Mouse (Mus musculus) c-Kit-positive CD71-negative TER-119-negative erythroid progenitor cells, embryonic 14.5 days (primary cell): ENCODE data around the gene Trim43c.
"Not testable (repeated sequence)": the region's sequence is repeated elsewhere in the genome, so short reads cannot be mapped to it uniquely, and the experiment has no call there.

Experiments used
- DNase-seq: peaks from one replicate; pipeline ENCODE4 v3.0.0-alpha.2; 2013; ENCODE audit warnings: low read depth

Gene Trim43c

DNA sequence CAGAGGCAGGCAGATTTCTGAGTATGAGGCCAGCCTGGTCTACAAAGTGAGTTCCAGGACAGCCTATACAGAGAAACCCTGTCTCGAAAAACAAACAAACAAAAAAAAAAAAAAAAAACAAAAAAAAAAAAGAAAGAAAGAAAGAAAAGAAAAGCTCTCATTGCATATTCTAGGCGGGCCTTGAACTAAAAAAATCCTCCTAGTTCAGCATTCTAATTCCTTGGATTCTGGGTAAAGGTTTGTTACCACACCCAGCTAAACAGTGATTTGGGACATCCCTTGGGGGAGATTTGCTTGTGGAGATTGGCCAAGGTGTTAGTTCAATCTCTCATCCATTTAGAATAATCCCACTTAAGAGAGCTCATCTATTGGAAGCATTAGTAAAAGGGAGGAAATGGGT is at the start of gene Trim43c:
Trim43c (plus strand) TSS at position 301 of the 400 bp plus-strand sequence.
- not testable (repeated sequence) for DNase-seq

DNA sequence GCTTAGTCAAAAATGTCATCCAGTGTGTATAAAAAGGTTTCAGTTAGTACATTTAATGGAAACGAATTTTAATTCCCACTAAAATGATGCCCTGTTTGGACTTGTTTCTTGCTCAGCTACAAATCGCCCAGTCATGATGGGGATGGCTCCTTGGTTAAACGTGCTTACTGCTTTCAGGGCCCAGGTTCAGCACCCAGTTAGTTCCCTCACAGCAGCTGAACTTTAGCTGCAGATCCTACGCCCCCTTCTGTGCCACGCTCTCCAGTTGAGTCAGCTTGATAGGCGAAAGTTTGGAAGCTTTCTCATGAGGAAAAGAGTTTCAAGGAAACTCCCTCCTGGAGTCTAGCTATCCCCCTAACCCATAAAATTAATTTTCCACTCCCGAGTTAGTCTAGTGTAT is 14.1 kb downstream of the Trim43c start:
- not testable (repeated sequence) for DNase-seq

DNA sequence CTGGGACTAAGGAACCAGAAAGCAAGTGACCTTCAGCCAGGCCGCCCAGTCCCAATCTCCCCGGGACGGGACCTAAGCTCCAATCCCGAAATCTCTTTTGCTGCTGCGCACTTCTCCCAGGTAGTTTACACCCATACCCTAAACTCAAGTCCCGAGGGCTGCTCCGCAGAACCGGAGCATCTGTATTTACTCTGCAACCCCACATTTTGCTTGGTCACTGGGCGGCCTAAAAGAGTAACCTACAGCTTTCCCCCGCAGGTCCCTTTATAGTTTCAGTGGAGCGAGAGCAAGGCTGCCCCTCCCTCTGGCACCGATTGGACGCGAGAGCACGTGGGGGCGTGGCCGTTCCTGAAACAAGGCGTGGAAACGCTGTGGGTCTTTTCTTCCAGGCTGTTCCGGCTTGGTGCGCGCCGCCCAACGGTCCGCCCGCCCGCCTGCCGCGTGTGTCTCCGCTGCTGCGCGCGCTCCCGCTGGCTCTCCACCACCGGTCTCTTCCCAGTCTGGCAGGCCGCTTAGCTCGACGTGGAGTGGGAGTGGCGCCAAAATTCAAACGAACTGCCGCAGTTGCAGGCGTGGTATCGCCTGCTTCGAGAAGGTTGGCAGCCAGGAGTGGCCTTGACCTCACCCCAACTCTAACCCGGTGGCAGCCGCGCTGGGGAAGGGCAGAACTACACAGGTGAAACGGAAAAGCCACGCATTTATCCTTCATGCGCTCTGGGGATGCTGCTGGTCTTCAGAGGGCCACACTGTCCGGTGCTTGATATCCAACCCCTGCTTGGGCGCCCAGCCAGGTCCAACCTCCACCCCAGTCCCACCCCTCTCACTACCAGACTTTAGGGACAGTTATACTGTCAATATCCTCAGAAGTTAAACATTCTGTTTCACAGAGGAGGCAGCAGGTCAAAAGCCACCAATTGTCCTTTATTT is 19.9 kb downstream of the Trim43c start:
- peak; percentile 71 for DNase-seq
